11 mouse cellular contexts compared by ENCODE assay signal in genomic region chr1:133386209-133386608, GRCm38 (mm10). TPM values are rescaled to one million over a fixed set of nuclear protein-coding genes. Genes with fewer than 3 reads are reported as not detected.
DNase-seq lines count a peak whose midpoint lies in the region; ATAC-seq and TF ChIP-seq lines count a peak whose summit lies in the region.
"Had no signal": no experiment of that assay in that cellular context is flagged by ENCODE, and none has a peak within 500 bp of the region (broad histone marks: within the 10 kb centered on the region; RNA-seq: fewer than 3 reads in every experiment).

No protein-coding gene starts in this region.

- H3K4me1 ChIP-seq in heart, embryonic 10.5 days = peaks cover 48% of the 10 kb centered on the region
- peaks cover 6 to 12% of the 10 kb centered on the region in 2 experiments; a peak in 3 of 4 replicates for H3K4me1 ChIP-seq in CH12.LX (ENCODE audit: control insufficient read depth in 1 of 2, insufficient read depth in 2 of 2)
- H3K4me1 ChIP-seq in forebrain, embryonic 12.5 days = peaks cover 28% of the 10 kb centered on the region
- H3K4me1 ChIP-seq in limb, embryonic 13.5 days = 0 out of 2 replicates have a peak, but pooled peaks cover 5% of the 10 kb centered on the region

- no peak for TF ChIP-seq EP300 in CH12.LX (IDR thresholded peaks at IDR 0.05; ENCODE audit: low read length)

- no peak for DNase-seq in heart, embryonic 10.5 days (ENCODE audit: low spot score)
- no peak for DNase-seq in heart, adult 18-20 months
- no peak for DNase-seq in CH12.LX (ENCODE audit: extremely low read depth)
- no peak for DNase-seq in lung, postnatal 4 days
- DNase-seq in adrenal gland, postnatal 10 days = no peak

- peak overlapping the region; percentile 65; the same call in 1 of the 2 replicates for H3K27ac ChIP-seq in heart, embryonic 10.5 days
- no peak overlapping the region for H3K27ac ChIP-seq in CH12.LX (ENCODE audit: insufficient read depth, low read depth)
- H3K27ac ChIP-seq in forebrain, embryonic 12.5 days = no peak overlapping the region
- H3K27ac ChIP-seq in limb, embryonic 13.5 days = no peak overlapping the region
- H3K27ac ChIP-seq: limb, embryonic 15.5 days; macrophage had no signal

- H3K27me3 ChIP-seq in heart, embryonic 10.5 days (ENCODE audit: insufficient read depth, poor library complexity, severe bottlenecking) = peaks cover 20% of the 10 kb centered on the region
- peaks cover 12% of the 10 kb centered on the region for H3K27me3 ChIP-seq in CH12.LX (replicated peaks)
- peaks cover 13% of the 10 kb centered on the region; the same call in 1 of the 2 replicates for H3K27me3 ChIP-seq in forebrain, embryonic 12.5 days
- H3K27me3 ChIP-seq in limb, embryonic 13.5 days = no peaks in the 10 kb centered on the region
- H3K27me3 ChIP-seq: limb, embryonic 15.5 days had no signal

- no peak for TF ChIP-seq RAD21 in CH12.LX (IDR thresholded peaks at IDR 0.05; ENCODE audit: low read depth, low read length)

- H3K36me3 ChIP-seq in heart, embryonic 10.5 days = peaks cover 40% of the 10 kb centered on the region
- peaks cover 0 to 2% of the 10 kb centered on the region in 2 experiments for H3K36me3 ChIP-seq in CH12.LX (replicated peaks in 1 of 2; ENCODE audit: control insufficient read depth in 1 of 2, insufficient read depth in 1 of 2, low read length in 1 of 2)
- peaks cover 50% of the 10 kb centered on the region for H3K36me3 ChIP-seq in forebrain, embryonic 12.5 days (replicated peaks)
- H3K36me3 ChIP-seq in limb, embryonic 13.5 days = peaks cover 22% of the 10 kb centered on the region

- no peaks in the 10 kb centered on the region for H3K79me2 ChIP-seq in CH12.LX (replicated peaks; ENCODE audit: control insufficient read depth, extremely low read depth, insufficient read depth, poor library complexity, severe bottlenecking)

- no peak for TF ChIP-seq POLR2A in CH12.LX (IDR thresholded peaks at IDR 0.05; ENCODE audit: low read depth, low read length)

- no peaks in the 10 kb centered on the region for H3K9me3 ChIP-seq in heart, embryonic 10.5 days
- H3K9me3 ChIP-seq in CH12.LX (replicated peaks; ENCODE audit: low read length) = peaks cover 2% of the 10 kb centered on the region
- no peaks in the 10 kb centered on the region for H3K9me3 ChIP-seq in forebrain, embryonic 12.5 days
- H3K9me3 ChIP-seq in limb, embryonic 13.5 days = no peaks in the 10 kb centered on the region
- H3K9me3 ChIP-seq: limb, embryonic 15.5 days had no signal

- peak overlapping the region; percentile 68 for H3K4me2 ChIP-seq in CH12.LX (ENCODE audit: insufficient read depth, low read depth, poor library complexity, severe bottlenecking)
- H3K4me2 ChIP-seq in forebrain, embryonic 12.5 days = peak overlapping the region; percentile 25; the same call in 1 of the 2 replicates
- H3K4me2 ChIP-seq in limb, embryonic 13.5 days (replicated peaks) = peak overlapping the region; percentile 38
- H3K4me2 ChIP-seq: limb, embryonic 15.5 days had no signal

- H3K9ac ChIP-seq in CH12.LX (ENCODE audit: insufficient read depth, low read depth) = peak overlapping the region; percentile 65
- peak overlapping the region; percentile 34; the same call in 1 of the 2 replicates for H3K9ac ChIP-seq in forebrain, embryonic 12.5 days
- H3K9ac ChIP-seq in limb, embryonic 13.5 days = peak overlapping the region; percentile 48; the same call in 1 of the 2 replicates
- H3K9ac ChIP-seq: limb, embryonic 15.5 days had no signal

- TF ChIP-seq CTCF in CH12.LX (conservative IDR thresholded peaks at IDR 0.05 in 1 of 2, IDR thresholded peaks at IDR 0.05 in 1 of 2; ENCODE audit: low read depth in 2 of 2, low read length in 2 of 2) = no peak

- dilution Hi-C loops in CH12.LX (cut with MboI; ENCODE audit: extremely low pct_ligation_motif_present, extremely low pct_unique_long_range_greater_than_20kb, low sequenced_read_pairs) = no loop called here

- in situ Hi-C loops in CH12.LX (cut with MboI; ENCODE audit: low pct_ligation_motif_present, low pct_unique_long_range_greater_than_20kb, low sequenced_read_pairs) = loop anchor here (5.0 kb wide), 1 partner anchor 221 kb away; no protein-coding TSS in a partner anchor

- no peak overlapping the region for H3K4me3 ChIP-seq in heart, embryonic 10.5 days
- H3K4me3 ChIP-seq in CH12.LX (replicated peaks in 1 of 3; ENCODE audit: low read depth in 2 of 3, low read length in 2 of 3, poor library complexity in 1 of 3) = peak overlapping the region; percentile 50 to 71 (median 56)
- no peak overlapping the region for H3K4me3 ChIP-seq in forebrain, embryonic 12.5 days (replicated peaks)
- H3K4me3 ChIP-seq in limb, embryonic 13.5 days = no peak overlapping the region
- H3K4me3 ChIP-seq: limb, embryonic 15.5 days had no signal

- 58% methylated on average over 11 of the region's 11 CpGs for WGBS in heart, embryonic 10.5 days
- WGBS in forebrain, embryonic 12.5 days = 29% methylated on average over 11 of the region's 11 CpGs
- 83% methylated on average over 11 of the region's 11 CpGs for WGBS in limb, embryonic 13.5 days

- no peak for ATAC-seq in forebrain, embryonic 12.5 days (ENCODE audit: low FRiP score)
- ATAC-seq in limb, embryonic 13.5 days (ENCODE audit: low FRiP score, low read depth) = no peak
- ATAC-seq in CD4-positive, CD25-positive, alpha-beta regulatory T cell, adult 4 months = no peak

TF ChIP-seq in CH12.LX, 34 proteins besides CTCF, POLR2A, EP300 and RAD21:
- TF ChIP-seq TBP (conservative IDR thresholded peaks at IDR 0.05; ENCODE audit: low read depth, low read length) = no peak
- TF ChIP-seq CHD2 (IDR thresholded peaks at IDR 0.05; ENCODE audit: low read length) = no peak
- TF ChIP-seq HCFC1 (IDR thresholded peaks at IDR 0.05; ENCODE audit: low read depth, low read length) = no peak
- TF ChIP-seq ZNF384 (IDR thresholded peaks at IDR 0.05; ENCODE audit: low read depth, low read length) = no peak

RNA-seq across cellular contexts. Expression of gene Etnk2, which starts 22.8 kb away (rescaled TPM):
- 1.5 and 2.1 TPM in 2 replicates for polyA plus RNA-seq in heart, embryonic 10.5 days (2016; fragmentation: Nextera tagmentation; extraction: Ambion mirVana)
- under 1 TPM; 0.21 to 0.52 TPM for total RNA-seq in heart, adult 18-20 months (2021)
- total RNA-seq in CH12.LX (2012; rRNA removed) (0.17 and 0.30 TPM in 2 replicates), CH12.LX (2014; rRNA removed) (not detected in 2 replicates)
- polyA plus RNA-seq in CH12.LX (2012; ENCODE audit: insufficient read length, low read depth) = not detected in 2 replicates
- polyA plus RNA-seq in forebrain, embryonic 12.5 days (2016; fragmentation: Nextera tagmentation; extraction: Ambion mirVana) = 2.5 and 2.6 TPM in 2 replicates
- polyA plus RNA-seq in limb, embryonic 13.5 days (2015; fragmentation: Nextera tagmentation; extraction: Ambion mirVana) = 1.4 and 1.7 TPM in 2 replicates
- total RNA-seq in adrenal gland, postnatal 10 days (2021) = 10 to 100 TPM; 10.2 to 24.1 TPM
- not detected for polyA plus RNA-seq in CD4-positive, CD25-positive, alpha-beta regulatory T cell, adult 4 months (2017; shearing (Covaris generic))
- polyA plus RNA-seq: macrophage had no signal

RNA-seq across cellular contexts. Expression of gene Ren1, which starts 35.9 kb away (rescaled TPM):
- 0.11 and 0.34 TPM in 2 replicates for polyA plus RNA-seq in heart, embryonic 10.5 days (2016; fragmentation: Nextera tagmentation; extraction: Ambion mirVana)
- total RNA-seq in heart, adult 18-20 months (2021) = not detected
- 0.08 TPM in 1 of 2 replicates, not detected in the other for total RNA-seq in CH12.LX (2012; rRNA removed)
- not detected in 2 replicates for total RNA-seq in CH12.LX (2014; rRNA removed)
- not detected in 2 replicates for polyA plus RNA-seq in CH12.LX (2012; ENCODE audit: insufficient read length, low read depth)
- not detected in 2 replicates for polyA plus RNA-seq in forebrain, embryonic 12.5 days (2016; fragmentation: Nextera tagmentation; extraction: Ambion mirVana)
- 0.31 and 0.43 TPM in 2 replicates for polyA plus RNA-seq in limb, embryonic 13.5 days (2015; fragmentation: Nextera tagmentation; extraction: Ambion mirVana)
- total RNA-seq in adrenal gland, postnatal 10 days (2021) = 1 to 10 TPM in 1 of 2 experiments, under 1 TPM in 1; 0.94 to 5.1 TPM
- not detected for polyA plus RNA-seq in CD4-positive, CD25-positive, alpha-beta regulatory T cell, adult 4 months (2017; shearing (Covaris generic))
- polyA plus RNA-seq: frontal cortex, adult 2 months; macrophage had no signal

RNA-seq across cellular contexts. Expression of gene Sox13, which starts 38.0 kb away (rescaled TPM):
- polyA plus RNA-seq in heart, embryonic 10.5 days (2016; fragmentation: Nextera tagmentation; extraction: Ambion mirVana) = 4.2 and 8.5 TPM in 2 replicates
- 10 to 100 TPM in 1 of 2 experiments, 1 to 10 TPM in 1; 9.8 to 10.8 TPM for total RNA-seq in heart, adult 18-20 months (2021)
- total RNA-seq in CH12.LX (2012; rRNA removed) = 0.34 and 0.84 TPM in 2 replicates
- total RNA-seq in CH12.LX (2014; rRNA removed) = 0.81 and 0.90 TPM in 2 replicates
- 1.4 and 1.5 TPM in 2 replicates for polyA plus RNA-seq in CH12.LX (2012; ENCODE audit: insufficient read length, low read depth)
- polyA plus RNA-seq in forebrain, embryonic 12.5 days (2016; fragmentation: Nextera tagmentation; extraction: Ambion mirVana) = 13.1 and 13.3 TPM in 2 replicates
- 3.9 and 4.6 TPM in 2 replicates for polyA plus RNA-seq in limb, embryonic 13.5 days (2015; fragmentation: Nextera tagmentation; extraction: Ambion mirVana)
- 10 to 100 TPM; 18.5 to 23.2 TPM for total RNA-seq in adrenal gland, postnatal 10 days (2021)
- polyA plus RNA-seq in CD4-positive, CD25-positive, alpha-beta regulatory T cell, adult 4 months (2017; shearing (Covaris generic)) = not detected

Comparison
In these comparisons a context has a peak if more than half of its experiments do, and no peak if none do; other contexts are left out.
1. H3K4me3 ChIP-seq: peak in CH12.LX (3 of 3); none in heart, embryonic 10.5 days (single experiment), forebrain, embryonic 12.5 days (single experiment) and limb, embryonic 13.5 days (single experiment).
2. Peak in every context shown above with its lines, with median percentiles within 50 percentile points of each other: H3K4me2 ChIP-seq and H3K9ac ChIP-seq.